Mouse (Mus musculus) kidney, adult 10 weeks (tissue): ENCODE results near the gene Tiam1. TPM values are rescaled to one million over a fixed set of nuclear protein-coding genes. Genes with fewer than 3 reads are reported as not detected.

Experiments used
- polyA plus RNA-seq: library from polyadenylated mRNA; stranded (reverse); fragments of 350-450 nt; fragmentation: Illumina TruSeq; extraction: RNeasy Lipid Tissue Mini Kit (QIAGEN cat#74804); gene quantifications from one replicate; pipeline ENCODE4 v1.2.3, GENCODE M21; 2014; ENCODE audit warnings: low read depth, low replicate concordance

The Tiam1 gene
- 4.4 TPM for polyA plus RNA-seq

DNA sequence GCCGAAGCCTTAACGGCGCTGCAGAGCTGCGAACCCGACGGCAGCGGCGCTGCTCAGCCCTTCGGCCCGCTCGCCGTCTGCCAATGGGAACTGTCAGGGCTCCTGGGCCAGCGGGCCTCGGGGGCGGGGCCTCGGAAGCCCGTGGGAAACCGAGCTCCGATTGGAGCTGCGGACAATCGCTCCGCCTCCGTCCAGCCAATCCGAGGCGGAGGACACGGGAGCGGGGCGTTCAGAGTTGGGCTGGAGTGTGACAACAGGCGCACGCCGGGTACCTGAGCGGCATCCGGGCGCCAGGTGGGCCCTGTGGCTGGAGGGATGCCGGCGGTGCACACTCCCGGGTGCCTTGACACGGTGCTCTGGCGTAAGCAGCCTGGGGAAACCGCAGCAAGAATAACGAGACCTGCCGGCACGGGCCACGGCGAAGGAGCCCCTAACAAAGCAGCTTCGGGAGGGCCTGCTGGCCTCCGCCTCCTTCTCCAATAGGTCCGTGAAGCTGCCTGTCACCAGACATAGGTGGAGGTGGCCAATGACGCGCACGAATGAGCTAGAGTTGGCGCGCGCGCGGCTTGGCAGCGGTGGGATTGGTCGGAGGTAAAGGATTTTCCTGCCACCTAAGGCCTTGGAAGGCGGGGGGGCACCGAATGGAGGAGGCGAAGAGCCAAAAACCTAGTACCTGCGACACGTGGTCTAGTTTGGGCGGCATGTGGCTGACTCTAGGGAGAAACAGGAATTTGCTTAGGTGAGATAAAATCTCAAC is at the start of gene Tiam1:
Gene Tiam1 (minus strand): TSS at position 10 of the 757 bp plus-strand sequence.

Other genes starting within 250 kb of the Tiam1 start
- 418 TPM for gene Sod1, start 77.0 kb upstream of the Tiam1 start, polyA plus RNA-seq
- 12.5 TPM for gene Scaf4, start 140.7 kb upstream of the Tiam1 start, polyA plus RNA-seq
- gene Hunk, start 242.2 kb upstream of the Tiam1 start, polyA plus RNA-seq: 1.1 TPM